Mouse (Mus musculus) cerebellum, adult 8-10 months (tissue): ENCODE data around the gene Hoxa1.

Experiments used
- DNase-seq: peaks from one replicate; pipeline ENCODE4 v3.0.0; 2022

The Hoxa1 gene

DNA sequence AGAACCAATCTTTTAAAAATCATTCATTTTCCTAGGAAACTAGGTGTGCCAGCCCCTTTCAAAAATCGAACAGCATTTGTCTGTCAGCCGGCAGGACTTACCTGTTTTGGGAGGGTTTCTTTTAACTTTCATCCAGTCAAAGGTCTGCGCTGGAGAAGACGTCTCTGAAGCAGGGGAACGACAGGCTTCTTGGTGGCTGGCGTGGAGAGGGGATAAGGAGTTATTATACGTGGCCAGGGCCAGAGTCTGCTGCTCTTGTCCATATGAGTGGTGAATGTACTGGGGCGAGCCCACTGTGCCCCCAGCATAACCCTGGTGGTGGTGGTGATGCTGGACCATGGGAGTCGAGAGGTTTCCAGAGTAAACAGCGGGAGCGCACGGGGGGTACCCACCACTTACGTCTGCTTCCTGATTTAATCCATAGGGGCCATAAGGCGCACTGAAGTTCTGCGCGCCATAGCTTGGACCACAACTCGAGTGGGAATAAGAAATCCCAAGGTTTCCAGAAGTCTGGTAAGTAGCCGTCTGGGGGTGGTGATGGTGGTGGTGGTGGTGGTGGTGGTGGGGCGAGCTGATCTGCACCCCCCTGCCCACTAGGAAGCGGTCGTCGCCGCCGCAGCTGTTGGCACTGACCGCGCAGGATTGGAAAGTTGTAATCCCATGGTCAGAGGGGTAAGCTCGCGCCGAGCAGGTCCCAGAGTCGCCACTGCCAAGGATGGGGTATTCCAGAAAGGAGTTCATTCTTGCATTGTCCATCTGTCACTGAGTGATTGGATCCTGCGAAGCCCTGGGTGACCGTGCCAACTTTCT is 446 bp downstream of the Hoxa1 start:
- no peak for DNase-seq

DNA sequence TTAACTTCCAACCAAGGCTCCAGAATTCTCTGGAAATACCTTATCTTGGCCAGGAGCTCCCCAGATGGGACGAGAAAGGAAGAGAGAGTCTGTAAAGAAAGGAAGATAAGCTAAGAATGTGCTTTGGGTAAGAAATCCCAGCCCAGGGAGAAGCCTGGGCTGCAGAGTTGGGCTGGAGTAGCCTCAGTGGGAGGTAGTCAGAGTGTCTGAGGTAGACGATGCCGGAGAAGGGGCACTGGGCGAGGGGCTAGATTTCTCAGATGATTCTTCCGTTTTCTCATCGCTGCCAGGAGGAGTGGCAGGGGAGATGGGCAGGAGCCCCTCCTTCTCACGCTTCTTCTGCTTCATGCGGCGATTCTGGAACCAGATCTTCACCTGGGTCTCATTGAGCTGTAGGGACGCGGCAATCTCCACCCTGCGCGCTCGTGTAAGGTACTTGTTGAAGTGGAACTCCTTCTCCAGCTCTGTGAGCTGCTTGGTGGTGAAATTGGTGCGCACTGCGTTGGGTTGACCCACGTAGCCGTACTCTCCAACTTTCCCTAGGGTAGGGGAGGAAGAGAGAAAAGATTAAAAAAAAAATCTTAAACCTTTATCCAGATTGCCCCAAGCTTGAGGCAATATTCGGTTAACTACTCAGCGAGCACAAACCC is 1.4 kb downstream of the Hoxa1 start:
- DNase-seq: no peak

DNA sequence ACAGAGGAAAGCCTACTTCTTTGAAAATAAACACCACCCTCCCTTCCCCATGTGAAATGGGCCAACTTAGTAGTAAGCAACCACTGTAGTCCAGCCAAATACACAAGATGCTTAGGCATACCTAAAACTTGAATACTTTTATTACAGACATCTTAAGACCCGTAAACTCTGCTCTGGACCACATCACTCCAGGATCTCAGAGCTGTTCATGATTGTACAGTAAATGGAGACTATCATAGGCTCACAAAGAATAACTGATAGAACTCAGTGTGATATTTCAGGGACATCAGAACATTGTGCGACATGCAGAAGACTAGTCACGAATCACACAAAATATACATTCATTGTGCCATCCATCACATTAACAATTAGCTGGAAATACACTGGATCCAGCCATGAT is 2.6 kb downstream of the Hoxa1 start:
- DNase-seq: no peak

DNA sequence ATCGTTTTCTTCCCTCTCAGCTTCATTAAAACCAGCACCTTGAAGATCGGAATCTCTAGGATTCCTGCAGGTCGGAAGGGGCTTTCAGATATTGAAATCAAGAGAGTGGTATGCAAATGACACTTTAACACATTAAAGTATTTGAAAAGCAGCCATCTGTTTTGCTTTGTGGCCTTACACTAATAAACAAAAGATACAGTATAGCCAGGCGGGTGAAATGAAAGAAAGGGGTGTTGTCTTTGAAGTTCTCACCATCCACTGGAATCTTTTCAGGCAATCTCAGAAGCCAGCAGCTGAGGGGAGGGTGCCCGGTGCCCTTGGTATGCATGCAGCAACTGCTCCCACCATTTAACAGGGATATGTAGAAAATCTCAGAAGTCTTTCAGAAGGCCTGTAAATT is 4.1 kb downstream of the Hoxa1 start:
- no peak for DNase-seq

DNA sequence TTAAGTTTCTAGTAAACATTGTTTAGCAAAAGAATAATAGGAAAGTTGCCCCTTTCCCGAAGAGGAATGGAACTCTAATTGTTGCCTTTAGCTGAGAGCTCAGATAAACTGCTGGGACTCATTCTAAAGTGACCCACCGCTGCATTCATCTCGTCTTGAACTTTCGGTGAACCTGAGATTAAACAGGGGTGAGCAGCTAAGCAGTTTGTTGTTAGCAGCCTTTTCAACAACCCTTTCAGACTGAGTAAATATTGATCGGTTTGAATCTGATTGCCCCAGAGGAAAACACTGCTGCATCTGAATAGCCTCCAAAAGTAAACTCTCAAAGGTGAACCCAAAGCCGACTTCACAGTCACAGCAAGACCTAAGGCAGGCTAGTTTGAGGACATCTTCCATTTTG is 4.8 kb downstream of the Hoxa1 start:
- DNase-seq: no peak

DNA sequence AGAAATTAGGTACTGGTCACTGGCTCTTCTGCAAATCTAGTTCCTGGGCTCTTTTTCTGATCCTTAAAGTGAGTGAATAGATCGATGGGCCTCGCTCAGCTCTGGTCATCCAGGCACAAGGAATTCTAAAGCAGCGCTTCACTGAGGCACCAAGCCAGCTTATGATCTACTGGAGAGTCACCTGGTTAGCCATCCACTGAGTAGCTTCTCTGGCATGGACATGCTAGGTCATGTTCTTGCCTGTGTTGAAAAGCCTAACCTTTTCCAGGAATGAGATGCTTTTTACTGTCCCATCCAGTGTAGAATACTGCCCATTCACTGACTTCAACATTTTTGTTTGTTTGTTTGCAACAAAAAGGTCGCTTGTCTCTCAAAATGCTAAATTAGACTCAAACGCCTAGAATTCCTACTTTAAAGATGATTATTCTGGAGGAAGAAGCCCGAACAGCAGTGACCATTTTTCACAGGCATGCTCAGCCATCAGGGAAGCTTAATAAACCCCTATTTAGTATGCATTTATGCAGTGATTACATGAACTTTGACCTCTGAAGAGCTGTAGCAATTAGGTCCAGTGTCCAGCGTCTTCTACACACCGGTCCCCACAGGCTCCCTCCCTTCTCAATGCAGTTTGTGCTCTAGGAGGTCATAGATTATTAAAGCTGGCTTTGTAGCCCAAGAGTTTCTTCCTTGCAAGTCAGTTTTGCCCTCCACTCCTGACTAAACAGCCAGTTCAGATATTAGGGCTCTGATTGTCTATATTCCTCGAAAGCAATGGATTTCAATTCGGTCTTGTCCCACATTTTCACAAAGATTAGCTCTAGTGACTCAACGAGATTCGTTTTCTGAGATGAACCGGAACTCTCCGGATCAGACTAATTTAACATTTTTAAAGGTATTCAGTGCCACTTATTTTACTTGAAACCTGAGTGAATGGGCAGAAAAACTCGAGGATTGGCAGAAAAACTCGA is 5.6 kb downstream of the Hoxa1 start:
- DNase-seq: no peak

DNA sequence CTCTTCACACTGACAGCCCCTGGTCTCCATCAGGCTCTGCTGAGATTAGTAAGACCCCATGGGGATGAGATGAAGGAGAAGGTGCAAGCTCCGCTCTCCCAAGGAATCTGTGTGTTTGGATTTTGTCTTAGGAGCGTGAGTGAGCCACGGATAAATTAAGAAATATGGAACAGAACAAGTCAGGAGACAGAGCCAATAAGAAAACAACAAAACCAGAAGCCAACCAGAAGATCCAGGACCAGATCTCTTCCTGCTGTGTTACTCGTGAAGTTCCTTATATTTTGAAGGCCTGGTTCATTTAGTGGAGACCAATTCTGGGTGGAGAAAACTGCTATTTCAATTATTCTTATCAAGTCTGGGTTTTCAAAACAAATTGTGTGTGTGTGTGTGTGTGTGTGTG is 6.5 kb downstream of the Hoxa1 start:
- no peak for DNase-seq

DNA sequence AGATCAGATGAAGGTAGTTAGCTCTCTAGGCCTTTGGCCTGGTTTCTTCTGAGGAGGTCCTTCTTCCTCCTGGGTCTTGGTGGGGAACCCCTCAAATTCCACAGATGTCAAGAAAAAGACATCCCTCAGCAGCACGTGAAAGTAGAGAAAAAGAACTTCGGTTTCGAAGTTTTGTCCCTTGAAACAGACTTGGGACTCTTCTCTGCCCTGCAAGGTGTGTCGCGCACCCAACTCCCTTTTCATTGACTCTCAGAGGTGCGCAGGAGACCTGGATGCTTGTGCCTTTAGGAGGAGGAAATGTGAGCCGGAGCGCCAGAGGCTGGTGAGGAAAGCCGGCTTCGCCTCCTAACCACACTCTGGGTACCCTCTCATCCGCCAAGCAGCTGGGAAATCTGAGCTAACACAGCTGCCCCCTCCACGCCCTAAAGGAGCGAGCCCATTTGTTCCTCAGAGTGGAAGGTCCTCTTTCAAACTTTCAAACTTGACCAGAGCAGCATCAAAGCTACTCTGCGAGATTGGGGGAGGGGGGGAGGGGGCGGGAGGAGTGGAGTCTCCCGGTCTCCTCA is 7.6 kb downstream of the Hoxa1 start:
- no peak for DNase-seq

DNA sequence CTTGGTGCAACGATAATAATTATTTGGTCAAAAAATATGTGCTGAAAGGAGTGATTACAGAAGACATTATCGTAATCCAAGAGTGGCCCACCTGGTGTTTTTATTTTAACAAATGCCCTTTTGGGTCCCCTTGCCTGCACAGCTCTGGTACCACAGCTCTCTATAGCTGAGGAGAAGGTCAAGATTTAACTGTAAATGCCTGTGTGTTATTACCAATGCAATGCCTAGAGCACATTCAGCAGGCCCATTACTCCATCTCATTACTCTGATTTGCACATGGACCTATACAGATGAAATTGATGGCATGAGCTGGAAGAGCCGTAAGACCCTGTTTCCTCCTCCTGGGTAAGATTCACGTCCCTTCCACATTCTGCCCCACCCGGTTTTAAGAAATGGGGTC is 19.0 kb downstream of the Hoxa1 start:
- DNase-seq: no peak

DNA sequence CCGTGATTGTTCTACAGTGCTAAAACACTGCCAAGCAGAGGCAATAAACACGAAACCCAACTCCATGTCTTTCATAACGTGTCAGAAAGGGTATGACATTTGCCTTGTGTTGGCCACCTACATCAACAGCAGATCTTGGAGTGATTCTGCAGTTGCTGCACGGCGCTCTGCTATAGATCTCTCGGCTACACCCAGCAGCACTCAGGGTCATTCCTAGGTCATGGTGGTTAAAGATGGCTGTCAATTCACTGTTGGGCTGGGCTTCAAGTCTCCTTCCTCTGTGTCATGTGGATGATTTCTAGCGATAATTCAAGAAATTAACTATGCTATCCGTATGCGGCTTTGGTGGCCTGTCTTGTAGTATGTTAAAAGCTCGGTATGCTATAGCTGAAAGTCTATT is 19.5 kb downstream of the Hoxa1 start:
- DNase-seq: no peak

DNA sequence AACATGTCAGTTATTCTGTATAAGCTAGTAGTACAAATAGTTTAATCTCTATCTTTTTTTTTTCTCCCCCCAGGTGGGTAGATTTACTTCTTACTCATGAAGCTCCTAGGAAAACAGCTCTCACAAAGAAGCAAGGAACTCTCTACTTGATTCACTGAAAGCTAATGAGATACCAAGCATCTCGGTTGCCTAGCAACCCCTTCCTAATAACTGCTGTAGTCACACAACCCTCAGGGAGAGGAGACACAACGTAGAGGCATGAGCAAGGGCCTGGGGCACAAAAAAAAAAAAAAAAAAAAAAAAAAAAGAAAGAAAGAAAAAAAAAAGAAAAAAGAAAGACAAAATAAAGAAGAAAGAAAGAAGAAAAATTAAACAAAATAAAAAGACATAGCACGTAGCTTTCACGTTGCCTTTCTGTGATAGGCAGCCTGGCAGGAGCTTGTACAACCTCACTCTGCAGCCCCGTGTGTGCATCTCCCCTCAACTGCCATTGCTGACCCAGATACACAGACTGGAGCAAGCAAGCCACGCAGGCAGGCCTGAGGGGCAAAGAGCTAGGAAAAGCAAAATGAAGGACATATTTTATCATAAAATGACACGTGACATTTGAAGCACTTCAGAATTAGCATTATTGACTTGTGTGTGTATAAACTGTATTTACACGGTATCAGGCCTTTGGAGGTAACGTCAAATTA is 20.1 kb downstream of the Hoxa1 start:
- no peak for DNase-seq

DNA sequence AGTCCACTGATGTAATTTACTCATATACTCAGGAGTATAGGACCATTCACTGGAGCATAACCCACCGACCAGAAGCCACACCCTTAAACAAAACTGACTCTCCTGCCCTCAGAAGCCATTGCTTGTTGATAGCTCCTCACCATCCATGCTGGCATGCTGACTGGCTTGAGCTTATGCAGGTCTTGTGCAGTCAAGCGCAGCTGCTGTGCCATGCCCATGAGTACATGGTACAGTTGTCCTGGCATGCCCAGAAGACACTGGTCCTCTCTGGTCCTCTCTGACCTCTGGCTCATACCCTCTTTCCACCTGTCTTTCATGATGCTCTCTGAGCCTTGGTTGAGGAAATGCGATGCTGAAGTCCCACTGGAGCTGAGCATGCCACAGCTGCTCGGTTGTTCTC is 34.4 kb downstream of the Hoxa1 start:
- DNase-seq: no peak

DNA sequence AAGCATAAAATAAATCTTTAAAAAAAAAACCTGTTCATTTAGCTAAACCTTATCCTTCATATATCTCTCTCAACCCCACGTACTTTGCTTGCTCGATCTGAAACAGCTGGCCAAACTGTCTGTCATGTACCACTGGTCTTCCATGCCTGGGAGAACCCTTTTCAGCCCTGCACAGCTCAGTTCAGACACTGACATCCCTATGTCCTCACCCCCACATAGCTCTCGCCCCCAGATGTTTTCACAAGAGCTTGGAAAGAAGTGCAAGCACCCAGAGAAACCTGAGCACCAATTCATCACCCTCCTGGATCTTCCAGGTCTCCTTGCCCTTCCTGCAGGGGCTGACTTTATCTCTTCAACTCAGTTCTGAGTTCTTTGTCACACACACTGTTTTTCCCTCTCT is 36.9 kb downstream of the Hoxa1 start:
- no peak for DNase-seq

DNA sequence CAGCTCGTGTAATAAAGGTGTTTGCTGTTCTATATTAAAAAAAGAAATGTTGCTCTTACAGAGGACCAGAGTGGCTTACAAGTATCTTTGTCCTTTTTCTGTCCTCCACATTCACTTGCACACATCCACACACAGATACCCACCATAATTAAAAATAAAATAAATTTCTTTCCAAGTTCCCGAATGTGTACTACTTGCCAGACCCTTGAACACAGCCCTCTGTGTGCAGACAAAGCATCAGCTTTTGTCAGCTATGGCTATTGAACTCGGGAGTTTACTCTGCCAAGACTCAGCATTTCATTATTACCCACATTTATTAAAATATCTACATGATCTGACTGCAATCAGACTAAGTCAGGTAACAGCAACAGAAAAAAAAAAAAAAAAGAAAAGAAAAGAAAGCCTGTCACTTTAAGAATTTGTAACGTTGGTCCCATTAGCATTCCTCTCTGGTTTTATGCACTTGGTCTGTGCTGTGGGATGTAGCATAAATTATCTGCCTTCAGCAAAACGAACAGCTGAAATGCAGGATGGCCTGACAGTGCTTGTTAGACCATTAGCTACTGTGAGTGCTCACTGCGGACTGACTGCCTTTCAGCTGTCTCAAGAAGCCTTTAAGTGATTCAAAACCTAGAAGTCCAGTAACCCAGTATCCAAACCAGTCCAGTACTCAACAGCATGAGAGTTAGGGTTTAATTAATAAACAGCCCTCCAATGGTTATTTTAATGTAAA is 39.0 kb downstream of the Hoxa1 start:
- no peak for DNase-seq

DNA sequence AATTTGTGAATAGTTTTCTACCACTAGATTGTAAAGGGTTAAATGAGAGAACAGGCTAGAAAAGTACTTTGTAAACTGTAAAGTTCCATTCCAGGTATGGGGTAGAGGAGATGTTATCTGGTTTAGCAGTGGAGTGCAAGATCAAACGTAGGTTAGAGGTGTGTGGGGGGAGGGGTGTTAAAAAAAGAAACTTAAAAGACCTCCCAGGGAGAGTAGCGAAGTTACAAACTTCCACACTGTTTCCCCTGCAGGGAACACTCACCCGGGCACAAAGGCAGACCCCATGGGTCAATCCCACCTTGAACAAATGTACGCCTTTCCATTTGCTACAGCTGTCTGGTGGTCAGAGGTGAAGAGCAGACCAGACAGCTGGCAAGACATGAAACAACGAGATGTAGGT is 42.2 kb downstream of the Hoxa1 start:
- no peak for DNase-seq

DNA sequence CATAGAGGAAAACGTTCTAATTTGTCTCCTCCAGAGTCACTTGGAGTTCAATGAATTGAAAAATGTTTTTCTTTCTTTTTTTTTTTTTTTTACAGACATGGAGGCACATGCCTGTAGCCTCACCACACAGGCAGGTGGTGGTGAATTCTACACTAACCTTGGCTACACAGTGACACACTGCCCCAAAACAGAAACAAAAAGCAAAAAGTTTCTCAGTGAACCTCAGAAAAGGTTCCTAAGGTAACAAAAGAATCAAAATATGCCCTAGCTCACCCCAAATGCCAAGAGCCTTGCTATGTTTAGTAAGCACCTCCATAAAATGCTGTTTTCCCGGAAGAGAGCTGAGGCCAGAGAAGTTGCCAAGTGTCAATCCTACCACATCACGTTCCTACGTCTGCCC is 46.3 kb downstream of the Hoxa1 start:
- no peak for DNase-seq

DNA sequence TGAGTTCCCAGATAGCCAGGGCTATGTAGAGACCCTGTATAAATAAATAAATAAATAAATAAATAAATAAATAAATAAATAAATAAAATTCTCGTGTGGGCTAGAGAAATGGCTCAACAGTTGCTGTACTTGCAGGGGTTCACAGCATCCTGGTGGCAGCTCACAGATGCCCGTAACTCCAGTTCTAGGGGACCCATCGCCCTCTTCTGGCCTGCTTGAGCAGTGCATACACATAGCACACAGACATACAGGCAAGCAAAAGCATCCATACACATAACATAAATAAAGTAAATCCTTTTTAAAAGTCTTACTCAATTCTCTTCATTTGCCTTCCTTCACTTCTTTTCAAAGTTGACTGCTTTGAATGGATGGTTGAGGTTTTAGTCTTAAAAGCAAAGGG is 50.7 kb downstream of the Hoxa1 start:
- no peak for DNase-seq

DNA sequence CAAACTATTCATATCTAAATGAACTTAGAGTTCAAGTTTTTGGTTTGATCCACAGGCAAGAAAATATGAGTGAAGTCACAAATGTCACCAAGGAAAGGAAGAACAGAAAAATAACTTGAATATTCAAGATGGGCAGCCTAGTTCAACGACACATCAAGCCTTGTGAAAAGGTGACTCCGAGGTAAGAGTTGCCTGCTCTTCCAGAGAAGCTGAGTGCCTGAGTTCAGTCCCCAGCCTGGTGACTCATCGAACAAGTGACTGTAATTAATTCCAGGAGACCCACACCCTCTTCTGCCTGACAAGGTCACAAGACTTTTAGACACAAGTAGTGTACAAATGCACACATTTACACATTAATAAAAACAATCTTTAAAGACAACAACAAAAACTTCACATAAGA is 51.4 kb downstream of the Hoxa1 start:
- DNase-seq: no peak

DNA sequence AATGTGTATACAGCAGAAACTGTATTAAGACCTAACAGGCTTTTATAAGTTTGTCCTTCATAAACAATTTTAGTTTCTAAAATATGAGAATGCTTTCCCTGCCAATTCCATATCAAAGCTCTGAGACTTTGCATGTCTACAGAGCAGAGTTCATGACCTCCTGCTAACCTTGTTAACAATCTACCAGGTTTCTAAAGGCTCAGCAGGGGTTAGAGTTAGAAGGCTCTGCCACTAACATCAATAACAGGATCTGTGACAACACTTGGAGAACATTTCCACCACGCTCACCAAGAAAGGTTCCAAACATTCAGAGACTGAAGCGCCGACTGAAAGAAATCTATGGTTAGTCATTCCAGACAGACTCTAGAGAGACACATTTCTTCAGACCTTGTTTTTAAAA is 51.9 kb downstream of the Hoxa1 start:
- no peak for DNase-seq
